Mouse (Mus musculus): ENCODE data around the gene Dvl1.

DNA sequence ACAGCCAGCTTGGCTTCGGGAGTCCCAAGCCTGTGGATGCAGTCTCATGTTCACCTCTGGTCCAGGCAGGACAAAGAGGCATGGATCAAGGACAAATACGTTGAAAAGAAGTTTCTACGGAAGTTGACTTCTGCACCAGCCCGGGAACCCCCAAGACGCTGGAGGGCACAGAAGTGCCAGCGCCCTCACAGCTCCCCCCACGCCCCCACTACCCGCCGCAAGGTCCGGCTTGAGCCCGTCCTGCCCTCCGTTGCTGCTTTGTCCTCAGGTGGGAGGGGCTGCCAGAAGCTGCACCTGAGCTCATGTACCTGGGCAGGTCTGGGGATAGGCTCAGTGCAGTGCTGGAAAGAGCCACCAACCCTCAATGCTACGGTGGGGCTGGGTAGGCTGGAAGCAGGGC lies 56.0 kb downstream of the Dvl1 start:
- no peak for TF ChIP-seq CTCF (IDR thresholded peaks at IDR 0.05; ENCODE audit: control insufficient read depth, insufficient read depth, insufficient replicate concordance, low read depth, low read length)
- no peak for TF ChIP-seq POLR2A (IDR thresholded peaks at IDR 0.05; ENCODE audit: control insufficient read depth, low read depth, low read length)

Measured in testis, adult 2 months (tissue).